Mouse (Mus musculus) heart, adult 11 months (tissue): ENCODE results near the gene Bcl6.

ENCODE experiments used
- DNase-seq: peaks from one replicate; pipeline ENCODE4 v3.0.0; 2022

Gene Bcl6

DNA sequence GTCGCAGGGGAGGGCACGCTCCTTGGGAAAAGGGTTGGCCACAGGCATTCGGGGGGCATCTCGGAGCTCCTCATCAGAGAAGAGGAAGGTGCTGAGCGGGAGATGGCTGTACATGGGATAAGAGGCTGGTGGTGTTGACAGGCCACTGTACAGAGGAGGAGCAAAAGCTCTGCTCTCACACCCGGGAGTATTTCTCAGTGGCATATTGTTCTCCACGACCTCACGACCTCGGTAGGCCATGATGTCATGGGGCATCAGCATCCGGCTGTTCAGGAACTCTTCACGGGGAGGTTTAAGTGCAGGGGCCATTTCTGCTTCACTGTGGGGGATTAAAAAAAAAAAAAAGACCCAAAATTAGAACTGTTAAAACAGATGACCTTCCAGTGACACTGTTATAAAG is 15.8 kb downstream of the Bcl6 start:
- no peak for DNase-seq

DNA sequence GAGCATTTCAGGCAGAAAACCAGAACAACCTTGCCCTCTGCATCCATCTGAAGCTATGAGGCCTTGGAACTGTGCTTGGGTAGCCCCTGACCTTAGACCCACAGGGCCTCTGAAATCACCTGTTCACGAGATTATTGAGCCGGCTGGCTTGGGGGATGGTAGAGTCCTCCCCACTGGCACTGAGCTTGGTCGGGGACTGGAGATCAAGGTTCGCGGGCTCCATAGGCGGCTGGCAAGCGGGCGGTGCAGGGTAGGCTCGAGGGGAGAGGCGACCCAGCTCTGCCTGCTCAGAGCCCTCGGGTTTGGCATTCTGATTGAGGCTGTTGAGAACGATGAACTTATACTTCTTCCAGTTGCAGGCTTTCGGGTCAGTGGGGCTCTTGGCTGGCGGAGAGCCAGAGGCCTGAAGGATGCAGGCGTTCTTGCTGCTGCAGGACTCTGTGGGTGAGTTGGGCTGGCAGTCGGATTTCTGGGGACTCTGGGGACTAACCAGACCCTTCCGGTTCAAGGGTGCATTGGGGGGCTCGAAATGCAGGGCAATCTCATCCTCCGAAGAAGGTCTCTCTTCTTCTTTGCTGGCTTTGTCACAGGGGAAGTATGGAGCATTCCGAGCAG is 16.4 kb downstream of the Bcl6 start:
- peak; percentile 91 for DNase-seq

DNA sequence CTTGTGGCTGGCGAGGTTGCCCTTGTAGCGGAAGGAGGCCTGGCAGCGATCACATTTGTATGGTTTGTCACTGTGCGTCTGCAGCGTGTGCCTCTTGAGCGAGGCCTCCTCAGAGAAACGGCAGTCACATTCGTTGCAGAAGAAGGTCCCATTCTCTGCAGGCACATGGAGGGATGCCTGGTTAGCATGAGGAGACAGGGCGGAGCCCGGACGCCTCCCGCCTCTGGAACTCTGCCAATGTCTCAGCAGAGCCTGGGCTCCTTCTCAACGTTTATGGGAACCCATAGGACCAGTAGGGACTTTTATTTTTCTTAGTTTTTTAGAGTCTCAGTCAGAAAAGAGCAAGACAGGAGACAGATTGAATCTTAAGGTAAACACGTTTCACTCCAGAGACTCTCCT is 18.7 kb downstream of the Bcl6 start:
- peak; percentile 93 for DNase-seq

DNA sequence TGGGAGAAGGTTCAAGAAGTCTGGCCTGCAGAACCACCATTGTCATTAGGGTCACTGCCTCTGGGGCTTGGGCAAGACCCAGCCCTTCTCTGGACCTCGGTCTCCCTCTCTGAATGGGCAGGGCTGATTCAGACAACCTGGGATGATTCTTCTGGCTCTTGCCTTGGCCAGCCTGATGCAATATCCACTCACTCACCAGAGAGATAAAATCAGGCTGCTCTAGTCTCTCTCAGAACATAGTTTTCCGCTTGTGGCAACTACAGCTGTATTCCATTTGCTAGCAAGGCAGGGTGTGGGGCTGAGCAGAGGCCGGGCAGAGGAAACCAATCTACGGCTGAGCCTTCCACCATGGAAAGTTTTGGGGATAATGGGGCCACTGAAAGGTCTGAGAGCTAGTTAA is 19.8 kb downstream of the Bcl6 start:
- no peak for DNase-seq

DNA sequence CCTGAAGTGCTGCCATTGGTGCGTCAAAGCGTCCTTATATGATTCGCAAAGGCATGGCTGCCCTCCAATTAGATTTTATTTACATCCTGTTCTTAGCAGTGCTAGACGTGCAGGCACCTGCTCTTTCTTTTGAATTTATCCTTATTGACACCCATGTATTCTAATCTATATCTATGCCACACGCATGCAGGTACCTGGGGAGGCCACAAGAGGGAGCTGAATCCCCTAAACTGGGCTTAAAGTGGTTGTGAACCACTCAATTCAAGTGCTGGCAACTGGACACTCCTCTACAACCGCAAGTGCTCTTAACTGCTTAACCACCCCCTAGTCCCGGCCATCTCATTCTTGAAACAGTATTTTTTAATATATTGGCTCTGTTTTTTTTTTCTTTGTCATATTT is 21.4 kb downstream of the Bcl6 start:
- peak; percentile 81 for DNase-seq

DNA sequence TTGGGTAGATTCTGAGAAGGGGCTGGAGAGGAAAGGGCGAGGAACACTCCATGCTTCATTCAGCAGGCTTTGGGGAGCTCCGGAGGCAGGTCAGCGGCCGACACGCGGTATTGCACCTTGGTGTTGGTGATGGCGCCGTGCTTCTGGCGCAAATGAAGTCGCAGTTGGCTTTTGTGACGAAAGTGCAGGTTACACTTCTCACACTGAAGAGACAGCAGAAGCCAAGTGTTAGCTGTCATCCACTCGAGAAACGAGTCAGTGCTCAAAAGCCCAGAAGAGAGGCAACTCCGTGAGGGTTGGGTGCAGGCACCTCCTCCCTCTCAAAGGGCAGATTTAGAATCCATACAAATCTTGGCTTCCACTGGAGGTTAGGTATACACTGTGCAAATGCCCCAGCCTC is 22.6 kb downstream of the Bcl6 start:
- DNase-seq, result peak; percentile 87

DNA sequence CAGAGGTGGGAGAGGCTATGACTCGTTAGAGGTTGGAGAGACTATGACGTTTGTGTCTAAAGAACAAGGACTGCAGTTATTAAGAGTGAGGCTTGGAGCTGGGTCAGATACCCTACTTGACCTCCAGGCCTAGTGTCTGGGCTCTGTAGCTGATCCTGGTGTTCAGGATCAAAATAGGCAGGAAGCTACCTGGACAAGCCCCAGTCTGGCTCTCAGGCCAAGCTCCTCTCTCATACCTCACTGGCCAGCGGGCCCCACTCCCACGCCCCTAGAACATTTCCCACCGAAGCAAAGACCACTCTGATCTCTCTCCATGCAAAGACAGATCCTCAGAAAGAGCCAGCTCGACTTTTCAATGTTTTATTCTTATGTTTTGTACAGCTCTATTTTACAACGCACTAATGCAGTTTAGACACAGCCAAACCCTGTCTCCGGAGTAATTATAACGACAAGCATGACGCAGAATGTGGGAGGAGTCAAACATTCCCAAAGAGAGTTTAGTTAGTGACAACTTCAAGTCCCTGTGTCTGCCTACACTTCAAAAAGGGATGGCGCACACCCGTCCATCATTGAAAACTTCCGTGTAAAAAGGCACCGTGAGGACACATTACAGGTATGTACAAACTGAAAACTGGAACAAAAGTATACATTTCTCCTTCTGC is 23.8 kb downstream of the Bcl6 start:
- peak; percentile 74 for DNase-seq

GRCm38 (mm10) chr16:23963896-23964668 is 24.6 kb downstream of the Bcl6 start:
- DNase-seq, result peak; percentile 91

DNA sequence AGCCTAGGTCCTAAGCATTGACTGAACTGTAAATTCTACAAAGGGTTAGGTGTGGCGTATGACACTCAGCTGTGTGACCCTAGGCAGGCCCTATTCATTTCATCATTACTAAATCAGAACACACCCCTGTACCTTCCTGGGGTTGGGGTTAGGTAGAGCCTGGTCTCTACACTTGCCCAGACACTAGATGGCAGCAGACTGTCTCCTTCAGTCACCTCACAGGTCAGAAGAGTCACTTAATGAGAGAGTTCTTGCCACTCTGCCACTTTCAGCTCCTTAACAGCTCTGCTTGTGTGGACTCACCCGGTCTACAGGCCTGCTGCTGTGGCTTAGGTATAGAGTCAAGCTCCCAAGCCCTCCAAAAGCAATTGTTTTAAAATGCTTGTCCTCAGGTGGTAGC is 26.3 kb downstream of the Bcl6 start:
- DNase-seq, result no peak

GRCm38 (mm10) chr16:23958938-23959337 is 29.7 kb downstream of the Bcl6 start:
- DNase-seq, result no peak

GRCm38 (mm10) chr16:23953959-23954260 is 34.7 kb downstream of the Bcl6 start:
- no peak for DNase-seq

DNA sequence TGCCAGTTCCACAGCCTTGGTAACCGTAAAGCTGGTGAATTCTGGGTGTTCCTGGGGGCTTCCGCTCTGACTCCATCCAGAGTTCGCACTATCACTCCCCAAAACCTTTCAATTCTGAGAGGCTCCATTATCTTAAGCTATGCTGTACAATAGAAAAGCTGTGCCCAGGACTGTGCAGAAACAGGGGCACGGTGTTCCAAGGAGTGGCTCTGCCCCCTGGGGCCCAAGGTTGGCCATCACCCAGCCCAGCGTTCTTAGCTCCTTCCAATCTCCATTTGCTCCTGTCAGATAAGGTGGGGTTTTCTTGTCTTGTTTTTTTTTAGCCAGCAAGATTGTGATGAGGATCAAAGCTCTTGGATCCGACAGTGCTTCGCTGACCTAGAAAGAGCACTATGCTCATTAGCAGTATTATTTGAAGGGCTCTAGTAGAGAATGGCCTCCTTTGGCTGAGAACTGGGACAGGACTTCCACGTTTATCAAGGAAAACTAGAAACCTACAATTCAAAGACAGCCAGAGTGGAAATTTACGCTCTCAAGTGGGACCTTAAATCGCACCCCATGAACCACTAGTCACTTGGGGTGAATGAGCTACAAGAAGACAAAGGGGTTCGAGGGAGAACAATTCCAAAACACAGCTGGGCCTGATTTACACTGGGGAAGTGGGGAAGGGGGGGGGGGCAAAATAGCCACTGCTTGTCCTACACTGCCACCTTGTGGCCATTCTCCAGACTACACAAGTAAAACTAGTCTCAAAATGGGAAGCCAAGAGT is 35.3 kb downstream of the Bcl6 start:
- DNase-seq, result peak; percentile 88

DNA sequence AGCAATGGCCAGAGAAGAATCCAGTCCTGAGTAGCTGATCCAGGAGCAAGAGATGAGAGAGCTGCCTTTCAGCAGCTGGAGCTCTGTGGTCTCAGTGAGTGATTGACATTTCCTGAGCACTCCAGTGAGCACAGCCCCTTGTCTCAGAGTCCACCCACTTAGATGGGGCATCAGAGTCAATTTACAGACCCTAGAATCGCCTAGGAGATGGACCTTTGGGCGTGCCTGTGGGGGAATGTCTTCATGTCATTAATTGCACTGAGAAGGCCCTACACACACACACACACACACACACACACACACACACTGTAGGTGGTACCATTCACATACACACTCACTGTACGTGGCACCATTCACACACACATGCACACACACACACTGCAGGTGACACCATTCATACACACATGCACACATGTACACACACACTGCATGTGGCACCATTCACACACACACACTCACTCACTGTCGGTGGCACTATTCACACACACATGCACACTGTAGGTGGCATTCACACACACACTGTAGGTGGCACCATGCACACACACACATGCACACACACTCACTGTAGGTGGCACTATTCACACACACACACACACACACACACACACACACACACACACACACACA is 36.4 kb downstream of the Bcl6 start:
- peak; percentile 62 for DNase-seq

GRCm38 (mm10) chr16:23947654-23948053 is 41.0 kb downstream of the Bcl6 start:
- DNase-seq, result peak; percentile 30

GRCm38 (mm10) chr16:23944801-23945200 is 43.9 kb downstream of the Bcl6 start:
- DNase-seq, result peak; percentile 61

GRCm38 (mm10) chr16:23934397-23934796 is 54.3 kb downstream of the Bcl6 start:
- peak; percentile 46 for DNase-seq

- DNase-seq, result no peak
Observed at GRCm38 (mm10) chr16:23932294-23932693, 56.4 kb downstream of the Bcl6 start, which contains the start of gene Rtp2. Rtp2 (minus strand) TSS chr16:23932394.

- peak; percentile 85 for DNase-seq
Observed at GRCm38 (mm10) chr16:23931275-23931674, 57.4 kb downstream of the Bcl6 start.

DNA sequence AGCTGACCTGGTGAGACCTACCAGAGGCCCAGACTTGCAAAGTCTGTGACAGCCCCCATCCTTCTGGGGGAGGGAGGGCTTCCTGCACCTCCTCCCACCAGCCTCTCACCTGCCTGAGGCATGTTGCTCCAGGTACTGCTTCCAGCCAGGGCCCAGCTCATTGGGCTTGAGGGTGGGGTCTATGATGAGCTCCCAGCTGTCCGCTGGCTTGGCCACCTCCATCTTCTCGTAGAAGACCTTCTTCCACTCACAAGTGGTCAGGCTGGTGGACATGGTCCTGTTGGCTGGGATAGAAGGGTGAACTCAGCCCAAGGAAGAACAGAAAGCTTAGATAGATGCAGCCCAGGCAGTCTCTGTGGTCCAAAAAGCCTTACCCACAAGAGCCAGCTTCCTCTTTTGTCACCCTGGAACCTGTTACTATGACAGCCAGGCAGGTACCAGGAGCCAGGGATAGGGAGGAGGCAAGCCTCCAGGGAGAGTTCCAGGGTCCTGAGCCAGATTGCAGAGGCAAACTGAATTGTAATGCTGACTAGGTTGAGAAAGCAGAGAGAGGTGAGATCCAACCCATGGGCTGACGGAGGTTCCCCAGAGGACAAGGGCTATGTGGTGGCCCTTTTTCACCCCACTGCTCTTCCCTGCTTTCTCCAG is 58.1 kb downstream of the Bcl6 start:
- no peak for DNase-seq

DNA sequence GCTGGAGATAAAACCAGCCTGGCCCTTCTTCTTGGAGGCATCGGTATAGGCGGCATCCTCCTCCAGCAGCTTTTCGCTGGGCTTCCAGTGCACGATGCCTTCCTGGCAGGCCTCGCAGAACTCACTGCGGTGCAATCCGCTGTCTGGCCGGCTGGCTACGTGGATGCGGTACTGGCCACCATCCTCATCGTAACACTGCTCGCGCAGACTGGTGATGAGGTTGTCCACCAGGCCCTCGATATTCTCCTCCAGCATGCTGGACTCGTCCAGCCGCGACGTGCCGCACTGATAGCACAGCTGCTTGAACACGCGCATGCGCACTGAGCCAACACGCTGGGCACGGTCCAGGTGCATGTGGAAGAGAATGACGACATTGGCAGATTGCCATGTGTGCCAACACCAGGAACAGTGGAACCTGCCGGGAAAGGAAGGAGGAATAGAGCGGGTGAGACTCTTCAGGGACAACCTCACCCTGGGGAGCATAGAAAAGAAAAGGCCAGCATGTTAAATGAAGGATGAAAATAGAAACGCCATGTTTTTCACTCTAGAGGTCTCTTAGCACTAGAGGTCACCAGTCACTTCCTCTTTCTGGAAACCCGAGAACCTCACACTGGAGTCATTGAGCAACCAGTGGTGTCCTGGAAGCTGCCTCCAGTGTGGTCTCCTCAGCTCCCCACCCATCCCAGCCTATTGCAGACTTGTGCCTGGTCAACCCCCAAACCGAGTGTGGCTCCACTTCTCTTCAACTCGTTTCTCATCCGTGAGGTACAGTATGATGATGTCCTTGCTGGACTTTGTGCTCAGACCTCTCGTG is 61.1 kb downstream of the Bcl6 start:
- peak; percentile 87 for DNase-seq

DNA sequence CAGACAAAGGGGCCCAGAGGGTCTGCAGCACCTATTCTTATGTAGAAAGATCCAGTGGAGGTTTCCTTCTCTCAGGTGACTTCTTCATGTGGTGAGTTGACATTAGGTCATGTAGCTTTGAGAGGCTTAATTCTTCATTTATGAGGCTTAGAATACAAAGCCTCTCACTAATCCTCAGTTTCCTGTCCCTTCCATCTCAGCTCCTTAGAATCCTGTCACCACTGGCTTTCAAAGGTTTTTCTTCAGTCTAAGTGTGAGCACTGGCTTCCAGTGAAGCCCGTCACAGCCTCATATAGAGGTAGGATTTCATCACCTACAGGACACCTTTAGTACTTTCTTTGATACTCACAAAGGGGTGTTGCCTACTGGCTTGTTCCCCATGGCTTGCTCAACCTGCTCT is 65.7 kb downstream of the Bcl6 start:
- no peak for DNase-seq

DNA sequence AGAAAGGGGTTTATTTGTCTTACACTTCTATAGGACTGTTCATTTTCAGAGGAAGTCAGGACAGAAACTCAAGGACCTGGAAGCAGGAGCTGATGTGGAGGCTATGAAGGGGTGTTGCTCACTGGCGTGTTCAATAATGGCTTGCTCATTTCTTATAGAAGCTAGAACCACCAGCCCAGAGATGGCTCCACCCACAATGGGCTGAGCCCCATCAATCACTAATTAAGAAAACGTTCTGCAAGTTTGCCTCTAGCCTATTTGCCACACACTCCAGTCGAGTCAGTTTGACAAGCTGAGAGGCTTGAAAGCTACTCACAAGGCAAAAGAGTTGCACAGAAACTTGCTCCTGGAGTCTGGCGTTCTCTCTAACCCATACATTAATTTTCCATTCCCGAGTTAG is 67.0 kb downstream of the Bcl6 start:
- no peak for DNase-seq
